Comparison of ENCODE assay signal across 18 mouse cellular contexts in genomic region chr10:4078220-4078840, GRCm38 (mm10).
DNase-seq lines count a peak whose midpoint lies in the region; ATAC-seq and TF ChIP-seq lines count a peak whose summit lies in the region.
"Had no signal": no experiment of that assay in that cellular context is flagged by ENCODE, and none has a peak within 500 bp of the region (broad histone marks: within the 10 kb centered on the region; RNA-seq: fewer than 3 reads in every experiment).

No protein-coding gene starts in this region.

- H3K36me3 ChIP-seq in heart, embryonic 10.5 days: no peaks in the 10 kb centered on the region
- H3K36me3 ChIP-seq in heart, postnatal 0 days (replicated peaks; ENCODE audit: control insufficient read depth, insufficient read depth, low read length): no peaks in the 10 kb centered on the region
- peaks cover 39% of the 10 kb centered on the region for H3K36me3 ChIP-seq in liver, embryonic 12.5 days
- no peaks in the 10 kb centered on the region for H3K36me3 ChIP-seq in liver, postnatal 0 days (replicated peaks; ENCODE audit: insufficient read depth, low read length)
- no peaks in the 10 kb centered on the region for H3K36me3 ChIP-seq in hindbrain, embryonic 16.5 days (ENCODE audit: control insufficient read depth, insufficient read depth, low read length)
- H3K36me3 ChIP-seq: embryonic facial prominence, embryonic 12.5 days; hindbrain, embryonic 13.5 days; limb, embryonic 12.5 days; midbrain, embryonic 12.5 days had no signal

- DNase-seq in heart, embryonic 10.5 days (ENCODE audit: low spot score): no peak
- no peak for DNase-seq in heart, adult 8-10 months (ENCODE audit: low spot score)
- no peak for DNase-seq in heart, postnatal 0 days (ENCODE audit: low spot score)
- no peak for DNase-seq in heart, adult 11 months
- DNase-seq in liver, postnatal 0 days: no peak
- DNase-seq: cerebellum, adult 11 months; cerebellum, postnatal 10 days; liver, embryonic 13.5 days; thymus, postnatal 36 days had no signal

- TF ChIP-seq EP300 in heart, postnatal 0 days (IDR thresholded peaks at IDR 0.05; ENCODE audit: low read depth): no peak
- no peak for TF ChIP-seq EP300 in liver, postnatal 0 days (IDR thresholded peaks at IDR 0.05; ENCODE audit: low read depth)

- no peak overlapping the region for H3K4me2 ChIP-seq in heart, postnatal 0 days (ENCODE audit: low read depth, low read length)
- no peak overlapping the region for H3K4me2 ChIP-seq in liver, embryonic 12.5 days
- H3K4me2 ChIP-seq in liver, postnatal 0 days (ENCODE audit: low read depth, low read length): no peak overlapping the region
- no peak overlapping the region for H3K4me2 ChIP-seq in hindbrain, embryonic 16.5 days (ENCODE audit: low read length)
- H3K4me2 ChIP-seq: embryonic facial prominence, embryonic 12.5 days; hindbrain, embryonic 13.5 days; limb, embryonic 12.5 days; liver, embryonic 13.5 days; midbrain, embryonic 12.5 days had no signal

- ATAC-seq in heart, postnatal 0 days (ENCODE audit: insufficient read depth, low read depth): no peak
- ATAC-seq in liver, embryonic 12.5 days: no peak
- ATAC-seq in liver, postnatal 0 days: no peak
- no peak for ATAC-seq in hindbrain, embryonic 16.5 days
- ATAC-seq: forebrain, embryonic 16.5 days had no signal

- no peak overlapping the region for H3K4me3 ChIP-seq in heart, embryonic 10.5 days
- H3K4me3 ChIP-seq in heart, postnatal 0 days (ENCODE audit: low read depth, low read length): no peak overlapping the region
- no peak overlapping the region for H3K4me3 ChIP-seq in liver, embryonic 12.5 days
- no peak overlapping the region for H3K4me3 ChIP-seq in liver, postnatal 0 days (ENCODE audit: low read depth, low read length)
- no peak overlapping the region for H3K4me3 ChIP-seq in embryonic fibroblast, embryonic 13.5 days (ENCODE audit: insufficient read depth, low read length)
- no peak overlapping the region for H3K4me3 ChIP-seq in hindbrain, embryonic 16.5 days (ENCODE audit: low read length)
- H3K4me3 ChIP-seq: embryonic facial prominence, embryonic 12.5 days; hindbrain, embryonic 13.5 days; limb, embryonic 12.5 days; liver, embryonic 13.5 days; midbrain, embryonic 12.5 days had no signal

- H3K27me3 ChIP-seq in heart, embryonic 10.5 days (ENCODE audit: insufficient read depth, poor library complexity, severe bottlenecking): no peaks in the 10 kb centered on the region
- H3K27me3 ChIP-seq in heart, postnatal 0 days (ENCODE audit: control insufficient read depth, insufficient read depth, low read length): no peaks in the 10 kb centered on the region
- H3K27me3 ChIP-seq in liver, embryonic 12.5 days (replicated peaks): no peaks in the 10 kb centered on the region
- H3K27me3 ChIP-seq in liver, postnatal 0 days (ENCODE audit: insufficient read depth, low read length): no peaks in the 10 kb centered on the region
- no peaks in the 10 kb centered on the region for H3K27me3 ChIP-seq in hindbrain, embryonic 16.5 days (replicated peaks; ENCODE audit: control insufficient read depth, insufficient read depth, low read length)
- H3K27me3 ChIP-seq: CH12.LX; embryonic facial prominence, embryonic 12.5 days; hindbrain, embryonic 13.5 days; limb, embryonic 12.5 days; liver, embryonic 13.5 days; midbrain, embryonic 12.5 days had no signal

- peak overlapping the region; percentile 78 for H3K27ac ChIP-seq in heart, embryonic 10.5 days
- peak overlapping the region; percentile 84 for H3K27ac ChIP-seq in heart, postnatal 0 days (ENCODE audit: low read depth)
- peak overlapping the region; percentile 2; the same call in 1 of the 2 replicates for H3K27ac ChIP-seq in liver, embryonic 12.5 days
- H3K27ac ChIP-seq in liver, postnatal 0 days (ENCODE audit: low read depth): no peak overlapping the region
- H3K27ac ChIP-seq in embryonic fibroblast, embryonic 13.5 days (ENCODE audit: insufficient read depth, low read length): peak overlapping the region; percentile 62; the same call in 1 of the 2 replicates
- no peak overlapping the region for H3K27ac ChIP-seq in hindbrain, embryonic 16.5 days (ENCODE audit: low read depth, low read length)
- H3K27ac ChIP-seq: embryonic facial prominence, embryonic 12.5 days; midbrain, embryonic 12.5 days had no signal

- TF ChIP-seq POLR2A in embryonic fibroblast, embryonic 13.5 days (IDR thresholded peaks at IDR 0.05; ENCODE audit: low read depth, low read length): no peak

- peaks cover 21% of the 10 kb centered on the region for H3K4me1 ChIP-seq in heart, embryonic 10.5 days
- no peaks in the 10 kb centered on the region for H3K4me1 ChIP-seq in heart, postnatal 0 days (ENCODE audit: control insufficient read depth, insufficient read depth)
- H3K4me1 ChIP-seq in liver, embryonic 12.5 days: peaks cover 22% of the 10 kb centered on the region
- 0 out of 2 replicates have a peak, but pooled peaks cover 3% of the 10 kb centered on the region for H3K4me1 ChIP-seq in liver, postnatal 0 days (ENCODE audit: insufficient read depth)
- peaks cover 14% of the 10 kb centered on the region for H3K4me1 ChIP-seq in embryonic fibroblast, embryonic 13.5 days (ENCODE audit: control insufficient read depth, insufficient read depth, low read length)
- no peaks in the 10 kb centered on the region for H3K4me1 ChIP-seq in hindbrain, embryonic 16.5 days (ENCODE audit: control insufficient read depth, insufficient read depth, low read depth, low read length)
- H3K4me1 ChIP-seq: limb, embryonic 12.5 days; midbrain, embryonic 12.5 days had no signal

- H3K9ac ChIP-seq in heart, postnatal 0 days (replicated peaks; ENCODE audit: low read depth, low read length): no peak overlapping the region
- no peak overlapping the region for H3K9ac ChIP-seq in liver, embryonic 12.5 days
- no peak overlapping the region for H3K9ac ChIP-seq in liver, postnatal 0 days (replicated peaks)
- H3K9ac ChIP-seq in hindbrain, embryonic 16.5 days (ENCODE audit: low read depth, low read length): no peak overlapping the region
- H3K9ac ChIP-seq: embryonic facial prominence, embryonic 12.5 days; hindbrain, embryonic 13.5 days; limb, embryonic 12.5 days; liver, embryonic 13.5 days; midbrain, embryonic 12.5 days had no signal

- WGBS in heart, embryonic 10.5 days: 59% methylated on average over 9 of the region's 9 CpGs
- 56% methylated on average over 9 of the region's 9 CpGs for WGBS in heart, postnatal 0 days
- 65% methylated on average over 9 of the region's 9 CpGs for WGBS in liver, embryonic 12.5 days (ENCODE audit: insufficient replicate concordance)
- WGBS in liver, postnatal 0 days (ENCODE audit: insufficient replicate concordance): 72% methylated on average over 9 of the region's 9 CpGs
- WGBS in hindbrain, embryonic 16.5 days: 86% methylated on average over 9 of the region's 9 CpGs

- no peak for TF ChIP-seq CTCF in heart, postnatal 0 days (IDR thresholded peaks at IDR 0.05; ENCODE audit: low read depth)
- no peak for TF ChIP-seq CTCF in liver, postnatal 0 days (IDR thresholded peaks at IDR 0.05; ENCODE audit: low read depth)
- TF ChIP-seq CTCF in embryonic fibroblast, embryonic 13.5 days (IDR thresholded peaks at IDR 0.05; ENCODE audit: borderline replicate concordance, insufficient read depth, low read length): no peak

- H3K9me3 ChIP-seq in heart, embryonic 10.5 days: no peaks in the 10 kb centered on the region
- H3K9me3 ChIP-seq in heart, postnatal 0 days (replicated peaks; ENCODE audit: control insufficient read depth, low read length): no peaks in the 10 kb centered on the region
- H3K9me3 ChIP-seq in liver, embryonic 12.5 days (replicated peaks): no peaks in the 10 kb centered on the region
- no peaks in the 10 kb centered on the region for H3K9me3 ChIP-seq in liver, postnatal 0 days (ENCODE audit: low read length)
- H3K9me3 ChIP-seq in hindbrain, embryonic 16.5 days (ENCODE audit: control insufficient read depth, low read length): no peaks in the 10 kb centered on the region
- H3K9me3 ChIP-seq: embryonic facial prominence, embryonic 12.5 days; hindbrain, embryonic 13.5 days; limb, embryonic 12.5 days; liver, embryonic 13.5 days; midbrain, embryonic 12.5 days had no signal

Comparison
In these comparisons a context has a peak if more than half of its experiments do, and no peak if none do; other contexts are left out.
1. H3K27ac ChIP-seq: peak in heart, embryonic 10.5 days (single experiment), heart, postnatal 0 days (single experiment), liver, embryonic 12.5 days (single experiment) and embryonic fibroblast, embryonic 13.5 days (single experiment); none in liver, postnatal 0 days (single experiment) and hindbrain, embryonic 16.5 days (single experiment).